Mouse (Mus musculus): ENCODE results near the gene Xylt1. TPM values are rescaled to one million over a fixed set of nuclear protein-coding genes. Genes with fewer than 3 reads are reported as not detected.
A peak's percentile ranks its signal among the peaks of the same experiment; 100 is the strongest.

Xylt1 gene
- polyA plus RNA-seq, 1 experiment from 2014 or later: 0.86 TPM

- Histone ChIP-seq H3K27me3 (replicated peaks; ENCODE audit: low read depth, poor library complexity, severe bottlenecking) (no peaks in the 10 kb centered on the region), H3K4me3 (no peak overlapping the region), H3K4me1 (no peaks in the 10 kb centered on the region), H3K36me3 (replicated peaks) (no peaks in the 10 kb centered on the region), H3K27ac (replicated peaks) (no peak overlapping the region), H3K9me3 (no peaks in the 10 kb centered on the region)
- 67% methylated on average over 5 of the region's 5 CpGs for WGBS
- peak; percentile 42 for DNase-seq (ENCODE audit: low spot score)
Measured at GRCm38 (mm10) chr7:117630657-117631056, 249.9 kb downstream of the Xylt1 start.

- 79% methylated on average over 4 of the region's 4 CpGs for WGBS
- no peak overlapping the region for H3K27ac ChIP-seq (replicated peaks)
- H3K36me3 ChIP-seq (replicated peaks): no peaks in the 10 kb centered on the region
- H3K4me3 ChIP-seq: no peak overlapping the region
- no peaks in the 10 kb centered on the region for H3K27me3 ChIP-seq (replicated peaks; ENCODE audit: low read depth, poor library complexity, severe bottlenecking)
- no peak for DNase-seq (ENCODE audit: low spot score)
- no peaks in the 10 kb centered on the region for H3K9me3 ChIP-seq
- no peaks in the 10 kb centered on the region for H3K4me1 ChIP-seq
Measured at GRCm38 (mm10) chr7:117635584-117635983, 254.8 kb downstream of the Xylt1 start.

- H3K9me3 ChIP-seq: no peaks in the 10 kb centered on the region
- WGBS: 69% methylated on average over 3 of the region's 3 CpGs
- no peaks in the 10 kb centered on the region for H3K27me3 ChIP-seq (replicated peaks; ENCODE audit: low read depth, poor library complexity, severe bottlenecking)
- no peaks in the 10 kb centered on the region for H3K4me1 ChIP-seq
- no peak overlapping the region for H3K27ac ChIP-seq (replicated peaks)
- H3K36me3 ChIP-seq (replicated peaks): no peaks in the 10 kb centered on the region
- H3K4me3 ChIP-seq: no peak overlapping the region
- DNase-seq (ENCODE audit: low spot score): peak; percentile 40
Measured at GRCm38 (mm10) chr7:117636713-117637112, 255.9 kb downstream of the Xylt1 start.

GRCm38 (mm10) chr7:117637997-117638396 is 257.2 kb downstream of the Xylt1 start:
- Histone ChIP-seq H3K27ac (replicated peaks) (no peak overlapping the region), H3K9me3 (no peaks in the 10 kb centered on the region), H3K36me3 (replicated peaks) (no peaks in the 10 kb centered on the region), H3K4me1 (no peaks in the 10 kb centered on the region), H3K27me3 (replicated peaks; ENCODE audit: low read depth, poor library complexity, severe bottlenecking) (no peaks in the 10 kb centered on the region), H3K4me3 (no peak overlapping the region)
- no peak for DNase-seq (ENCODE audit: low spot score)
- 93% methylated on average over 2 of the region's 2 CpGs for WGBS

- Histone ChIP-seq H3K27me3 (replicated peaks; ENCODE audit: low read depth, poor library complexity, severe bottlenecking) (no peaks in the 10 kb centered on the region), H3K4me1 (no peaks in the 10 kb centered on the region), H3K36me3 (replicated peaks) (peaks cover 4% of the 10 kb centered on the region; the same call in 1 of the 2 replicates), H3K9me3 (no peaks in the 10 kb centered on the region), H3K4me3 (no peak overlapping the region), H3K27ac (replicated peaks) (no peak overlapping the region)
- no peak for DNase-seq (ENCODE audit: low spot score)
- WGBS: 83% methylated on average over 1 of the region's 1 CpGs
Measured at GRCm38 (mm10) chr7:117652637-117653036, 271.9 kb downstream of the Xylt1 start.

- no peak for DNase-seq (ENCODE audit: low spot score)
- H3K27ac ChIP-seq (replicated peaks): no peak overlapping the region
- H3K36me3 ChIP-seq (replicated peaks): 0 out of 2 replicates have a peak, but pooled peaks cover 9% of the 10 kb centered on the region
- 95% methylated on average over 5 of the region's 5 CpGs for WGBS
- no peaks in the 10 kb centered on the region for H3K27me3 ChIP-seq (replicated peaks; ENCODE audit: low read depth, poor library complexity, severe bottlenecking)
- H3K4me3 ChIP-seq: no peak overlapping the region
- H3K4me1 ChIP-seq: no peaks in the 10 kb centered on the region
- H3K9me3 ChIP-seq: no peaks in the 10 kb centered on the region
Measured at GRCm38 (mm10) chr7:117655732-117656131, 275.0 kb downstream of the Xylt1 start.

GRCm38 (mm10) chr7:117658180-117658579 is 277.4 kb downstream of the Xylt1 start:
- Histone ChIP-seq H3K27me3 (replicated peaks; ENCODE audit: low read depth, poor library complexity, severe bottlenecking) (no peaks in the 10 kb centered on the region), H3K36me3 (replicated peaks) (0 out of 2 replicates have a peak, but pooled peaks cover 9% of the 10 kb centered on the region), H3K27ac (replicated peaks) (no peak overlapping the region), H3K4me3 (no peak overlapping the region), H3K9me3 (no peaks in the 10 kb centered on the region), H3K4me1 (no peaks in the 10 kb centered on the region)
- 92% methylated on average over 4 of the region's 4 CpGs for WGBS
- DNase-seq (ENCODE audit: low spot score): no peak

- 95% methylated on average over 4 of the region's 4 CpGs for WGBS
- no peak for DNase-seq (ENCODE audit: low spot score)
- H3K9me3 ChIP-seq: no peaks in the 10 kb centered on the region
- H3K4me3 ChIP-seq: no peak overlapping the region
- H3K36me3 ChIP-seq (replicated peaks): 0 out of 2 replicates have a peak, but pooled peaks cover 9% of the 10 kb centered on the region
- no peak overlapping the region for H3K27ac ChIP-seq (replicated peaks)
- no peaks in the 10 kb centered on the region for H3K27me3 ChIP-seq (replicated peaks; ENCODE audit: low read depth, poor library complexity, severe bottlenecking)
- H3K4me1 ChIP-seq: no peaks in the 10 kb centered on the region
Measured at GRCm38 (mm10) chr7:117658739-117659138, 278.0 kb downstream of the Xylt1 start.

- no peak for DNase-seq (ENCODE audit: low spot score)
- Histone ChIP-seq H3K27ac (replicated peaks) (no peak overlapping the region), H3K9me3 (no peaks in the 10 kb centered on the region), H3K4me3 (no peak overlapping the region), H3K27me3 (replicated peaks; ENCODE audit: low read depth, poor library complexity, severe bottlenecking) (no peaks in the 10 kb centered on the region), H3K36me3 (replicated peaks) (peaks cover 12% of the 10 kb centered on the region), H3K4me1 (no peaks in the 10 kb centered on the region)
- 90% methylated on average over 10 of the region's 10 CpGs for WGBS
Measured at GRCm38 (mm10) chr7:117667286-117667685, 286.5 kb downstream of the Xylt1 start.

- H3K4me1 ChIP-seq: no peaks in the 10 kb centered on the region
- no peak overlapping the region for H3K27ac ChIP-seq (replicated peaks)
- peaks cover 12% of the 10 kb centered on the region for H3K36me3 ChIP-seq (replicated peaks)
- no peaks in the 10 kb centered on the region for H3K9me3 ChIP-seq
- DNase-seq (ENCODE audit: low spot score): no peak
- WGBS: 85% methylated on average over 9 of the region's 9 CpGs
- no peak overlapping the region for H3K4me3 ChIP-seq
- H3K27me3 ChIP-seq (replicated peaks; ENCODE audit: low read depth, poor library complexity, severe bottlenecking): no peaks in the 10 kb centered on the region
Measured at GRCm38 (mm10) chr7:117668226-117668625, 287.4 kb downstream of the Xylt1 start.

GRCm38 (mm10) chr7:117672121-117672591 is 291.4 kb downstream of the Xylt1 start:
- Histone ChIP-seq H3K4me3 (no peak overlapping the region), H3K36me3 (replicated peaks) (peaks cover 12% of the 10 kb centered on the region), H3K4me1 (no peaks in the 10 kb centered on the region), H3K9me3 (no peaks in the 10 kb centered on the region), H3K27me3 (replicated peaks; ENCODE audit: low read depth, poor library complexity, severe bottlenecking) (no peaks in the 10 kb centered on the region), H3K27ac (replicated peaks) (no peak overlapping the region)
- DNase-seq (ENCODE audit: low spot score): no peak
- WGBS: 85% methylated on average over 7 of the region's 7 CpGs

GRCm38 (mm10) chr7:117686120-117686996 is 305.6 kb downstream of the Xylt1 start:
- WGBS: 24% methylated on average over 5 of the region's 5 CpGs
- Histone ChIP-seq H3K36me3 (replicated peaks) (no peaks in the 10 kb centered on the region), H3K4me1 (peaks cover 15% of the 10 kb centered on the region), H3K4me3 (no peak overlapping the region), H3K27me3 (replicated peaks; ENCODE audit: low read depth, poor library complexity, severe bottlenecking) (no peaks in the 10 kb centered on the region; the same call in 1 of the 2 replicates), H3K9me3 (no peaks in the 10 kb centered on the region), H3K27ac (replicated peaks) (peak overlapping the region; percentile 37; the same call in 1 of the 2 replicates)
- peak; percentile 40 for DNase-seq (ENCODE audit: low spot score)

- peaks cover 15% of the 10 kb centered on the region for H3K4me1 ChIP-seq
- no peaks in the 10 kb centered on the region for H3K36me3 ChIP-seq (replicated peaks)
- H3K27me3 ChIP-seq (replicated peaks; ENCODE audit: low read depth, poor library complexity, severe bottlenecking): no peaks in the 10 kb centered on the region; the same call in 1 of the 2 replicates
- peak overlapping the region; percentile 37; the same call in 1 of the 2 replicates for H3K27ac ChIP-seq (replicated peaks)
- H3K9me3 ChIP-seq: no peaks in the 10 kb centered on the region
- DNase-seq (ENCODE audit: low spot score): no peak
- H3K4me3 ChIP-seq: no peak overlapping the region
- WGBS: 84% methylated on average over 3 of the region's 3 CpGs
Measured at GRCm38 (mm10) chr7:117686997-117687302, 306.2 kb downstream of the Xylt1 start.

Measured in embryonic facial prominence, embryonic 10.5 days (tissue).